Mouse (Mus musculus) megakaryocyte, embryonic 14.5 days (primary cell): ENCODE results near the gene Nphp1.

Experiments
- FLI1 ChIP-seq: IDR thresholded peaks from 2 replicates; pipeline ENCODE4 v1.6.1; 2012; ENCODE audit warnings: low read length, inconsistent platforms, mixed read lengths
- GATA1 ChIP-seq: IDR thresholded peaks from 3 replicates; pipeline ENCODE4 v1.6.1; 2012; ENCODE audit warnings: mixed read lengths, low read length, inconsistent platforms, borderline replicate concordance

- TF ChIP-seq GATA1 (no peak), FLI1 (no peak)
Measured at GRCm38 (mm10) chr2:127718839-127719468, 69.7 kb downstream of the Nphp1 start.
